Mouse (Mus musculus): ENCODE measurements at regions not wholly inside any gene's neighbourhood (a gene's known extent, or its start where the extent isn't known, plus 50 kb on each side); places are given as distances from the start of the nearest gene placed in this dataset.

DNA sequence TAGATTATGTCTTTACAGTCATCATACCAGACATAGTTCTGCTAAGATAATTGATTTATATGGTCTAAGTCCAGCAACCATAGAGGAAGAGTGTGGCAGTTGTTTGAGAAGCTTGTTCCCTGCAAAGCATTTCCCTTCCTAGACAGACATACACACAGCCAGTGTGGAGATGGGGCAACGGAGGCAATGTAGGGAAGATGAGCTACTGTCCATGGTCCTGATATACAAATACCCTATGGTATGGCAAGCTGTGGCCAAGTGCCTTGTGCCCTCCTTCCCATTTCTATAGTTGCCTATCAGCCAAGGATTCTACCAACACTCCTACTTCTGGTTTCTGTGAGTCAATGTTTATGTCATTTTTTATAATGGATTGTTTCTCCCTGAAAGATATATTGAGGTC, 145.6 kb downstream of the Edn1 start:
- DNase-seq (ENCODE audit: low read depth, low spot score), result no peak
- Histone ChIP-seq H3K36me3 (ENCODE audit: control insufficient read depth, insufficient read depth, low read length, poor library complexity, severe bottlenecking) (no peaks in the 10 kb centered on the region), H3K27me3 (ENCODE audit: control insufficient read depth, insufficient read depth, low read length, poor library complexity, severe bottlenecking) (no peaks in the 10 kb centered on the region)

GRCm38 (mm10) chr13:42453665-42454064, 152.4 kb downstream of the Edn1 start:
- no peak for DNase-seq (ENCODE audit: low read depth, low spot score)
- Histone ChIP-seq H3K36me3 (ENCODE audit: control insufficient read depth, insufficient read depth, low read length, poor library complexity, severe bottlenecking) (no peaks in the 10 kb centered on the region), H3K27me3 (ENCODE audit: control insufficient read depth, insufficient read depth, low read length, poor library complexity, severe bottlenecking) (no peaks in the 10 kb centered on the region)

DNA sequence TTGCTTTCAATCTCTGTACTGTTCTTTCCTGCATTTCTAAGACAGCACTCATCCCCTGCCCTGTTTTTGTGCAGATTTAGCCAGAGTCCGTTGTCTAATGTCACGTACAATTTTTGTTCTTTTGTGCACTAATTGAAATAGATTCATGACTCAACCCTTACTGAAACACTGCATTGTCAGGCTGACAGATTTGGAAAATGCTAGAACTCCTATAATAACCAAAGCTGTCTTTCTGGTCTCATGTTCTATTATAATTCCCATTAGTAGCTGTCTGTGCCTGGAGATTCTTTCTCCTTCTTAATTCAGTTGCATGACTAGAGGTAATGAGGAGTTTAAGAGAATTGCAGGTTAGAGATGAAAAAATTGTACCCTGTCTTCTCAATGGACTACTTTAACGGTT, 158.6 kb downstream of the Edn1 start:
- Histone ChIP-seq H3K27me3 (ENCODE audit: control insufficient read depth, insufficient read depth, low read length, poor library complexity, severe bottlenecking) (no peaks in the 10 kb centered on the region), H3K36me3 (ENCODE audit: control insufficient read depth, insufficient read depth, low read length, poor library complexity, severe bottlenecking) (no peaks in the 10 kb centered on the region)
- DNase-seq (ENCODE audit: low read depth, low spot score), result no peak

GRCm38 (mm10) chr13:42478825-42479224, 177.5 kb downstream of the Edn1 start:
- Histone ChIP-seq H3K36me3 (ENCODE audit: control insufficient read depth, insufficient read depth, low read length, poor library complexity, severe bottlenecking) (no peaks in the 10 kb centered on the region), H3K27me3 (ENCODE audit: control insufficient read depth, insufficient read depth, low read length, poor library complexity, severe bottlenecking) (no peaks in the 10 kb centered on the region)
- DNase-seq (ENCODE audit: low read depth, low spot score), result no peak

DNA sequence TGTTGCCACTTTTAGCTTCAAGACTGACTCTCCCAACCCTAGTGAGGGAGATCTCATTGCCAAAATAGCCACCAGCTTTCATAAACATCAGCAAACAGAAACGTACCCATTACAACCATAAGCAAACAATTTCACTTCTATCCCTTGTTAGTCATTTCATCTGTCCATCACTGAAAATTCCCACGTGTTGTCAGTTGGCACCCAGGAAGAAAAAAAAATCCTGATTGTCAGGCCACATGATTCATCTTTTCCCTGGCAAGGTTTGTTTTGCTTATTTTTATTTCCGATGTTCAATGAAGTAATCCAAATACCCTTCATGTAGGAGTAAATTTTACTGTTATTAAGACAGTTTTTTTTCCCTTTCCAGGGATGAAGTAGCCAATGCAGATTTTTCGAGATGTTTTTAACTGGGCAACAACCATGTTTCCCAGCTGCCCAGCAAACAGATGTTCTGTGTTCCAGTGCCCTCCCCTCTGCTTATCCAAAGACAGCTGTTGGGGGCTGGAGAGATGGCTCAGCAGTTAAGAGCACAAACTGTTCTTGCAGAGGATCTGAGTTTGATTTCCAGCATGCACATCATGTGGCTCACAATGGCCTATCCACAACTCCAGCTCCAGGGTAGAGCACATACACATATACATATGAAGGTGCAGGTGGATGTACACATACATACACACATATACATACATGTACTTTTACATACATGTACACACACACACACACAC, 189.3 kb upstream of the Phactr1 start:
- Histone ChIP-seq H3K27me3 (ENCODE audit: control insufficient read depth, insufficient read depth, low read length, poor library complexity, severe bottlenecking) (no peaks in the 10 kb centered on the region; the same call in 1 of the 2 replicates), H3K36me3 (ENCODE audit: control insufficient read depth, insufficient read depth, low read length, poor library complexity, severe bottlenecking) (no peaks in the 10 kb centered on the region)
- DNase-seq (ENCODE audit: low read depth, low spot score), result no peak

DNA sequence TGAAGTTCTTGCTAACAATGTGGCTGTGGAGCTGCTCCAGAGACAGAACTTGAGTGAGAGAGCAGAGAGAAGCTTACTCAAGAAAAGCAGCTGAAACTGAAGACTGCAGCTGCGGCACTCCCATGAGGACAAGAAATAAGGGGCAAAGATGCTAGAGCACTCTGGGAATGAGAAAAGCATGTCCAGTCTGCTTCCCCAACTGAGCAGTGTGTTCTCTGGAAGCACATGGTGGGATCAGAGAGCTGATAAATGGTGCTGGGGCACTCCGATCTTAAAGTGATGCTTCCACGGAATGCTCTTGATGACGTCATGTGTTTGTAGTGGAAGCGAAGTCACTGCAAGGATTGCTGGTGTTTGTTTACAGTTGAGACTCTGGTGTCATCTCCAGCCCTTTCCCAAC, 186.1 kb upstream of the Phactr1 start:
- Histone ChIP-seq H3K36me3 (ENCODE audit: control insufficient read depth, insufficient read depth, low read length, poor library complexity, severe bottlenecking) (no peaks in the 10 kb centered on the region), H3K27me3 (ENCODE audit: control insufficient read depth, insufficient read depth, low read length, poor library complexity, severe bottlenecking) (no peaks in the 10 kb centered on the region; the same call in 1 of the 2 replicates)
- DNase-seq (ENCODE audit: low read depth, low spot score), result no peak

DNA sequence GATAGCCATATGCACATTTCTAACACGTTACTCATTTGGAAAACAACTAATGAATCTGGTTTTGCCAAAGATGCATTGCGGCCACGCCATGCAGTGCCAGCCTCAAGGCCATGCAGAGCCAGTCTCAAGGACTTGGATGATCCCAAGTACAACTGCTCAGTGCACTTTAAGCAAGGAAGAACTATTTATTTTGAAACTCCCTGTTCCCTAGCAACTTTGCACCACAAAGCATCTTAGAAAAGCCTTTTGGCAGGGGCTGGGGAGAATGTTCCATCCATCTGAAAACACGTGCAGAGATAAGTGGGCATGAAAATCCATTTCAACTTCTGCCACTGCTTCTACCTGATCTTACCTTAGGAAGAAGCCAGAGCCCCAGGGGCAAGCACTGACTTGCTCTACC, 182.1 kb upstream of the Phactr1 start:
- Histone ChIP-seq H3K27me3 (ENCODE audit: control insufficient read depth, insufficient read depth, low read length, poor library complexity, severe bottlenecking) (no peaks in the 10 kb centered on the region; the same call in 1 of the 2 replicates), H3K36me3 (ENCODE audit: control insufficient read depth, insufficient read depth, low read length, poor library complexity, severe bottlenecking) (no peaks in the 10 kb centered on the region)
- no peak for DNase-seq (ENCODE audit: low read depth, low spot score)

- no peak for DNase-seq (ENCODE audit: low read depth, low spot score)
- H3K27me3 ChIP-seq (ENCODE audit: control insufficient read depth, insufficient read depth, low read length, poor library complexity, severe bottlenecking), result no peaks in the 10 kb centered on the region
- H3K36me3 ChIP-seq (ENCODE audit: control insufficient read depth, insufficient read depth, low read length, poor library complexity, severe bottlenecking), result no peaks in the 10 kb centered on the region
Measured at GRCm38 (mm10) chr13:42507535-42507934, 172.9 kb upstream of the Phactr1 start.

DNA sequence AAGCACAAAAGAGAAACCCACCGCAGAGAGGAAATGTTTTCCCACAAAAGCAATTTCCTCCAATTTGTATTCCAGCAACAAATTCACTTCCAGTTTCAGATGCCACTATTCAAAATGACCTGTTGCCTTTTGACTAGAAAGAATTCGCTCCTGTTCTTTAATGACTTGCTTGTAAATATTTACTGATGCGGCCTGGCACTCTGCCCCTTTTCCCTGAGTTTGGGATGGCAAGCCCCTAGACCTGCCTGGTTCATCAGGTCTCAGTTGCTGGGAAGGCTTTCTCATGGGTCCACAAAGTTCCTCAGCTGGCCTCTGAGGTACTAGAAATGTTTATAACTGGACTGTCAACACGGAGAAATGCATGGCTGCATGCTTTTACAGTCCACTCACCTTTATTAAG, 161.7 kb upstream of the Phactr1 start:
- no peaks in the 10 kb centered on the region for H3K36me3 ChIP-seq (ENCODE audit: control insufficient read depth, insufficient read depth, low read length, poor library complexity, severe bottlenecking)
- no peak for DNase-seq (ENCODE audit: low read depth, low spot score)
- no peaks in the 10 kb centered on the region for H3K27me3 ChIP-seq (ENCODE audit: control insufficient read depth, insufficient read depth, low read length, poor library complexity, severe bottlenecking)

DNA sequence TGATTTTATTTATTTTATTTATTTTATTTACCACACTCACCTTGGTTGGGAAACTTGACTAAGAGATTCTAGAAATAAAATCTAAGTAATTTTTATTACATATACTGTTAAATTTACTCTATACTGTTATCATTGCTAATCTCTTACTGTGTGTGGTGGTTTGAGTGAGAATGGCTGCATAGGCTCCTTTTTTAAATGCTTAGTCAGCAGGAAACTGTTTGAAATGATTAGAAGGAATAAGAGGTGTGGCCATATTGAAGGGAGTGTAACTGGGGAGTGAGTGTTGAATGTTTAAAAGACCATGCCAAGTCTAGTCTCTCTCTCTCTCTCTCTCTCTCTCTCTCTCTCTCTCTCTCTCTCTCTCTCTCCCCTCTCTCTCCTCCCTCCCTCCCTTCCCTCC, 157.9 kb upstream of the Phactr1 start:
- no peaks in the 10 kb centered on the region for H3K36me3 ChIP-seq (ENCODE audit: control insufficient read depth, insufficient read depth, low read length, poor library complexity, severe bottlenecking)
- H3K27me3 ChIP-seq (ENCODE audit: control insufficient read depth, insufficient read depth, low read length, poor library complexity, severe bottlenecking), result no peaks in the 10 kb centered on the region
- no peak for DNase-seq (ENCODE audit: low read depth, low spot score)

DNA sequence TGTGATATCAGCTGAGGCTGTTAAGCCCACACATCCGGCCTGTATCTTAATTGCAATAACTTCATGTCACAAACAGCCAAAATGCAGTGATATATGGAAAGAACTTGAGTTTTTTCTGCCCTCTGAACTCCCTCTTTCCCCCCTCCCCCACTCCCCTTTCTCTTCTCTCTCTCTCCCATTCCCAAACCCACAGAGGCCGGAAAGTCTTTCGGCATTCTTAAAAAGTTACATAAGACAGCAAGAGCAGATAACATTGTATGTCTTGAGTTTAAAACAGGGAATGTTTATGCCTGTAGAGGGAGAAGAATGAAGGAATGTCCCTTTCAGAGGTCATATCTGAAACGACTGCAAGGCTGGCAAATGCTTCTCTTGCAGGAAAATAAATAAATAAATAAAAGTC, 154.3 kb upstream of the Phactr1 start:
- H3K36me3 ChIP-seq (ENCODE audit: control insufficient read depth, insufficient read depth, low read length, poor library complexity, severe bottlenecking), result no peaks in the 10 kb centered on the region
- no peaks in the 10 kb centered on the region for H3K27me3 ChIP-seq (ENCODE audit: control insufficient read depth, insufficient read depth, low read length, poor library complexity, severe bottlenecking)
- no peak for DNase-seq (ENCODE audit: low read depth, low spot score)

GRCm38 (mm10) chr13:42526966-42527365, 153.5 kb upstream of the Phactr1 start:
- DNase-seq (ENCODE audit: low read depth, low spot score), result no peak
- Histone ChIP-seq H3K36me3 (ENCODE audit: control insufficient read depth, insufficient read depth, low read length, poor library complexity, severe bottlenecking) (no peaks in the 10 kb centered on the region), H3K27me3 (ENCODE audit: control insufficient read depth, insufficient read depth, low read length, poor library complexity, severe bottlenecking) (no peaks in the 10 kb centered on the region)

DNA sequence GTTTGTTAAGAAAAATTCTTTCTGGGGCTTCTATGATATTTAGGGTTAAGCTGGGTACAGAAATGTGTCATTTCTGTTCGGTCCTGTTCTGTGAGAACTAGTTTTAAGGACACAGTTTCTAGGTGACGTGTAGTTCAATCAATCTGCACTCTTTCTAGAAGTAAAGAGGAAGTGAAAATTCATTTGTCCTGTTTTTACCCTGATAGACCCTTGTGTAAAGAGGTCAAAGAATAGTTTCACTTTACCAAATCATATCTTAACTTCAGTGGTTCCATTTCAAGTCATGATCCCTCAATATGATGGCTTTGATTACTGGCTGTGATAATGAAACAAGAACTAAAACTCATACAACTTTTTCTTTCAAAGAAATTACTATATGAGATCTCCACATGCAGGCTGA, 152.3 kb upstream of the Phactr1 start:
- Histone ChIP-seq H3K27me3 (ENCODE audit: control insufficient read depth, insufficient read depth, low read length, poor library complexity, severe bottlenecking) (no peaks in the 10 kb centered on the region), H3K36me3 (ENCODE audit: control insufficient read depth, insufficient read depth, low read length, poor library complexity, severe bottlenecking) (no peaks in the 10 kb centered on the region)

GRCm38 (mm10) chr13:42536501-42537210, 143.8 kb upstream of the Phactr1 start:
- Histone ChIP-seq H3K27me3 (ENCODE audit: control insufficient read depth, insufficient read depth, low read length, poor library complexity, severe bottlenecking) (no peaks in the 10 kb centered on the region), H3K36me3 (ENCODE audit: control insufficient read depth, insufficient read depth, low read length, poor library complexity, severe bottlenecking) (no peaks in the 10 kb centered on the region)
- DNase-seq (ENCODE audit: low read depth, low spot score), result no peak

More for the DNA sequence above, 152.3 kb upstream of the Phactr1 start:
- DNase-seq (ENCODE audit: low read depth, low spot score), result peak; percentile 1

DNA sequence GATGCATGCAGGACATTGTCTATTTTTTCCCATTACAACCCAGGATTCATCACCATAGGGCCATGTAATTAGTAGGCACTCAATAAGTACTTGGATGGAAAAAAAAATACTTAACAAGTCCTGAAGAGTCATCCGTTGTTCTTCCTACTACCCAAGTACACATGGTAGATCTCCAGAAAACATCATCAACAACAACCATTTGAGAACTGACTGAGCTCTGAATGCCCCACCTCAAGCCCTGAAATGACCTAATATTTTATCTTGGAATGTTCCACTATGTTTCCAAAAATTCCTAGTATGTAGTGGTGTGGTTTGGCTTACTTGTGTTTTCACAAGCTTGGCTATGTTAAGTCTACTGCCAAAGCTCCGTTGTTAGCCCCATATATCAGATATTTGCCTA, 142.4 kb upstream of the Phactr1 start:
- no peaks in the 10 kb centered on the region for H3K36me3 ChIP-seq (ENCODE audit: control insufficient read depth, insufficient read depth, low read length, poor library complexity, severe bottlenecking)
- no peaks in the 10 kb centered on the region for H3K27me3 ChIP-seq (ENCODE audit: control insufficient read depth, insufficient read depth, low read length, poor library complexity, severe bottlenecking)
- no peak for DNase-seq (ENCODE audit: low read depth, low spot score)

Measured in splenic B cell, adult 2 months (primary cell).